ENCODE assay signal across 17 mouse cellular contexts in the genomic region with DNA sequence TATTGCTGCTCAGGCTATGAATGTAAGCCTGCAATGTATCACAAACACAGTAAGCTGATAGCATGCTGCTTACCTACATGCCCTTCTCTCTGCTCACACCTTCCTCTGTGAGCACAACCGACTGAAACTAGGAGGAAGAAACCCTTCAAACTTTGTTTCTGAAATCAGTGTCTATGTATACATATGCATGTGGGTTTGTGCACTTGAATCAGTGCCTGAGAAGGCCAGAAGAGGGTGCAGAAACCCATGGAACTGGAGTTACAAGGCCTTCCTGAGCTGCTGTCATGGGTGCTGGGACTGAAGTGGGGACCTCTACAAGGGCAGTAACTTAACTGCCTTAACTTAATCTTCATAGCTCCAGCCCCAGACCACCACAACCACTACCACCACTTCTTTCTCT. TPM values are rescaled to one million over a fixed set of nuclear protein-coding genes. Genes with fewer than 3 reads are reported as not detected.
DNase-seq lines count a peak whose midpoint lies in the region; ATAC-seq and TF ChIP-seq lines count a peak whose summit lies in the region.
"Had no signal": no experiment of that assay in that cellular context is flagged by ENCODE, and none has a peak within 500 bp of the region (broad histone marks: within the 10 kb centered on the region; RNA-seq: fewer than 3 reads in every experiment).

No protein-coding gene starts in this region.

- no peaks in the 10 kb centered on the region; the same call in 1 of the 2 replicates for H3K36me3 ChIP-seq in kidney, adult 2 months (ENCODE audit: control insufficient read depth, insufficient read depth, low read length)
- H3K36me3 ChIP-seq in lung, embryonic 14.5 days (ENCODE audit: insufficient read depth), result 0 out of 2 replicates have a peak, but pooled peaks cover 13% of the 10 kb centered on the region
- peaks cover 0 to 34% of the 10 kb centered on the region in 2 experiments for H3K36me3 ChIP-seq in CH12.LX (replicated peaks in 1 of 2; ENCODE audit: control insufficient read depth in 1 of 2, insufficient read depth in 1 of 2, low read length in 1 of 2)
- H3K36me3 ChIP-seq: neural tube, embryonic 13.5 days had no signal

- no peak overlapping the region for H3K4me3 ChIP-seq in kidney, adult 2 months (ENCODE audit: insufficient read depth, low read depth, low read length)
- no peak overlapping the region for H3K4me3 ChIP-seq in lung, embryonic 14.5 days (ENCODE audit: low read depth, low read length)
- H3K4me3 ChIP-seq in CH12.LX (replicated peaks in 1 of 3; ENCODE audit: low read depth in 2 of 3, low read length in 2 of 3, poor library complexity in 1 of 3), result no peak overlapping the region
- H3K4me3 ChIP-seq: forebrain, embryonic 12.5 days; heart, embryonic 13.5 days; limb, embryonic 15.5 days; neural tube, embryonic 13.5 days had no signal

- WGBS in kidney, adult 2 months, result 29% methylated on average over 1 of the region's 1 CpGs
- 48% methylated on average over 1 of the region's 1 CpGs for WGBS in lung, embryonic 14.5 days

- in situ Hi-C loops in CH12.LX (cut with MboI; ENCODE audit: low pct_ligation_motif_present, low pct_unique_long_range_greater_than_20kb, low sequenced_read_pairs), result no loop called here

- H3K9ac ChIP-seq in lung, embryonic 14.5 days, result no peak overlapping the region
- H3K9ac ChIP-seq in CH12.LX (ENCODE audit: insufficient read depth, low read depth), result no peak overlapping the region
- H3K9ac ChIP-seq: forebrain, embryonic 12.5 days; heart, embryonic 13.5 days; limb, embryonic 15.5 days; neural tube, embryonic 13.5 days had no signal

- peaks cover 14% of the 10 kb centered on the region; the same call in 1 of the 2 replicates for H3K4me1 ChIP-seq in kidney, adult 2 months (ENCODE audit: control insufficient read depth, insufficient read depth, low read length)
- H3K4me1 ChIP-seq in lung, embryonic 14.5 days (ENCODE audit: insufficient read depth), result 0 out of 2 replicates have a peak, but pooled peaks cover 9% of the 10 kb centered on the region
- H3K4me1 ChIP-seq in CH12.LX (ENCODE audit: control insufficient read depth in 1 of 2, insufficient read depth in 2 of 2), result peaks cover 10 to 55% of the 10 kb centered on the region in 2 experiments
- H3K4me1 ChIP-seq: limb, embryonic 15.5 days had no signal

- TF ChIP-seq RAD21 in CH12.LX (IDR thresholded peaks at IDR 0.05; ENCODE audit: low read depth, low read length), result peak; percentile 25

- no peak for TF ChIP-seq EP300 in CH12.LX (IDR thresholded peaks at IDR 0.05; ENCODE audit: low read length)

- dilution Hi-C loops in CH12.LX (cut with MboI; ENCODE audit: extremely low pct_ligation_motif_present, extremely low pct_unique_long_range_greater_than_20kb, low sequenced_read_pairs), result no loop called here

- no peak overlapping the region for H3K4me2 ChIP-seq in lung, embryonic 14.5 days
- H3K4me2 ChIP-seq in CH12.LX (ENCODE audit: insufficient read depth, low read depth, poor library complexity, severe bottlenecking), result no peak overlapping the region
- H3K4me2 ChIP-seq: forebrain, embryonic 12.5 days; heart, embryonic 13.5 days; limb, embryonic 15.5 days; neural tube, embryonic 13.5 days had no signal

- no peak for DNase-seq in kidney, adult 2 months
- no peak for DNase-seq in kidney, postnatal 36 days
- DNase-seq in lung, embryonic 14.5 days, result no peak
- no peak for DNase-seq in lung, postnatal 4 days
- no peak for DNase-seq in CH12.LX (ENCODE audit: extremely low read depth)
- DNase-seq in naive thymus-derived CD4-positive, alpha-beta T cell, adult 2 months (ENCODE audit: low read depth), result peak; percentile 51
- DNase-seq in right cerebral cortex, postnatal 36 days (ENCODE audit: low spot score in 2 of 2), result no peak
- DNase-seq: adrenal gland, adult 8-10 months; cerebellum, adult 11 months; cerebellum, postnatal 25 days; gastrocnemius, postnatal 25 days; kidney, postnatal 25 days; right cerebral cortex, postnatal 14 days had no signal

- ATAC-seq in lung, embryonic 14.5 days (ENCODE audit: insufficient read depth), result no peak

- H3K27me3 ChIP-seq in kidney, adult 2 months (replicated peaks; ENCODE audit: control insufficient read depth, insufficient read depth, low read length), result no peaks in the 10 kb centered on the region
- no peaks in the 10 kb centered on the region for H3K27me3 ChIP-seq in lung, embryonic 14.5 days (ENCODE audit: insufficient read depth, low read length)
- H3K27me3 ChIP-seq in CH12.LX (replicated peaks), result no peaks in the 10 kb centered on the region
- H3K27me3 ChIP-seq: forebrain, embryonic 12.5 days; heart, embryonic 13.5 days; limb, embryonic 15.5 days; neural tube, embryonic 13.5 days had no signal

- no peaks in the 10 kb centered on the region for H3K9me3 ChIP-seq in lung, embryonic 14.5 days (ENCODE audit: low read depth, low read length)
- no peaks in the 10 kb centered on the region for H3K9me3 ChIP-seq in CH12.LX (replicated peaks; ENCODE audit: low read length)
- H3K9me3 ChIP-seq: forebrain, embryonic 12.5 days; heart, embryonic 13.5 days; limb, embryonic 15.5 days; neural tube, embryonic 13.5 days had no signal

- peaks cover 23% of the 10 kb centered on the region for H3K79me2 ChIP-seq in CH12.LX (replicated peaks; ENCODE audit: control insufficient read depth, extremely low read depth, insufficient read depth, poor library complexity, severe bottlenecking)

- no peak for TF ChIP-seq POLR2A in kidney, adult 2 months (IDR thresholded peaks at IDR 0.05; ENCODE audit: low read depth, low read length)
- no peak for TF ChIP-seq POLR2A in CH12.LX (IDR thresholded peaks at IDR 0.05; ENCODE audit: low read depth, low read length)

- TF ChIP-seq CTCF in kidney, adult 2 months (conservative IDR thresholded peaks at IDR 0.05; ENCODE audit: insufficient read depth, insufficient read length, low read depth, low read length), result 0 out of 2 replicates have a peak, but pooled peaks have one; percentile 14
- TF ChIP-seq CTCF in lung, embryonic 14.5 days (IDR thresholded peaks at IDR 0.05; ENCODE audit: low read depth), result peak; percentile 21; the same call in 1 of the 2 replicates
- TF ChIP-seq CTCF in CH12.LX (conservative IDR thresholded peaks at IDR 0.05 in 1 of 2, IDR thresholded peaks at IDR 0.05 in 1 of 2; ENCODE audit: low read depth in 2 of 2, low read length in 2 of 2), result peak in 1 of 2 experiments; percentile 25; a peak in 2 of 4 replicates

- H3K27ac ChIP-seq in kidney, adult 2 months (ENCODE audit: insufficient read depth, low read depth, low read length), result 0 out of 2 replicates have a peak overlapping the region, but pooled peaks have one; percentile 20
- H3K27ac ChIP-seq in lung, embryonic 14.5 days (ENCODE audit: low read depth), result no peak overlapping the region
- no peak overlapping the region for H3K27ac ChIP-seq in CH12.LX (ENCODE audit: insufficient read depth, low read depth)
- H3K27ac ChIP-seq: forebrain, embryonic 12.5 days; heart, embryonic 13.5 days; limb, embryonic 15.5 days; neural tube, embryonic 13.5 days had no signal

TF ChIP-seq in CH12.LX, 34 proteins besides CTCF, POLR2A, EP300 and RAD21:
- no peak for TF ChIP-seq POLR2AphosphoS2 (IDR thresholded peaks at IDR 0.05; ENCODE audit: low read depth, low read length)
- TF ChIP-seq ZKSCAN1 (IDR thresholded peaks at IDR 0.05; ENCODE audit: borderline replicate concordance, low read depth, low read length), result no peak
- no peak for TF ChIP-seq GABPA (IDR thresholded peaks at IDR 0.05; ENCODE audit: insufficient replicate concordance, low read depth, low read length)
- no peak for TF ChIP-seq CHD2 (IDR thresholded peaks at IDR 0.05; ENCODE audit: low read length)
- TF ChIP-seq ZC3H11A (IDR thresholded peaks at IDR 0.05; ENCODE audit: low read depth, low read length), result no peak
- no peak for TF ChIP-seq NELFE (IDR thresholded peaks at IDR 0.05; ENCODE audit: low read depth, low read length)
- no peak for TF ChIP-seq SIN3A (IDR thresholded peaks at IDR 0.05; ENCODE audit: low read length)
- TF ChIP-seq SMC3 (IDR thresholded peaks at IDR 0.05; ENCODE audit: low read depth, low read length), result no peak
- TF ChIP-seq TCF12 (IDR thresholded peaks at IDR 0.05; ENCODE audit: low read depth, low read length), result no peak
TF ChIP-seq in CH12.LX: peak in this region for 0.

RNA-seq across cellular contexts. Expression of gene Ranbp9, which starts 23.9 kb away (rescaled TPM):
- 11.4 and 15.4 TPM in 2 replicates for polyA plus RNA-seq in kidney, adult 2 months (2012; rRNA removed)
- 11.9 and 14.5 TPM in 2 replicates for polyA plus RNA-seq in lung, embryonic 14.5 days (2014; fragmentation: Nextera tagmentation; extraction: Ambion mirVana)
- 22.0 and 23.3 TPM in 2 replicates for total RNA-seq in CH12.LX (2012; rRNA removed)
- total RNA-seq in CH12.LX (2014; rRNA removed), result 27.4 and 31.8 TPM in 2 replicates
- 33.3 and 37.6 TPM in 2 replicates for polyA plus RNA-seq in CH12.LX (2012; ENCODE audit: insufficient read length, low read depth)

RNA-seq across cellular contexts. Expression of gene Nol7, which starts 59.0 kb away (rescaled TPM):
- polyA plus RNA-seq in kidney, adult 2 months (2012; rRNA removed), result 42.8 and 46.0 TPM in 2 replicates
- 137 and 144 TPM in 2 replicates for polyA plus RNA-seq in lung, embryonic 14.5 days (2014; fragmentation: Nextera tagmentation; extraction: Ambion mirVana)
- total RNA-seq in CH12.LX (2012; rRNA removed) (165 and 167 TPM in 2 replicates), CH12.LX (2014; rRNA removed) (260 and 278 TPM in 2 replicates)
- 317 and 329 TPM in 2 replicates for polyA plus RNA-seq in CH12.LX (2012; ENCODE audit: insufficient read length, low read depth)
